Mouse (Mus musculus): ENCODE results near the gene Zfp462.
A peak's percentile ranks its signal among the peaks of the same experiment; 100 is the strongest.

Gene Zfp462

GRCm38 (mm10) chr4:55042573-55042972 is 97.7 kb downstream of the Zfp462 start:
- DNase-seq (ENCODE audit: low read depth, low spot score), result peak; percentile 43

- no peak for DNase-seq (ENCODE audit: low read depth, low spot score)
Measured at GRCm38 (mm10) chr4:55047266-55047665, 102.4 kb downstream of the Zfp462 start.

DNA sequence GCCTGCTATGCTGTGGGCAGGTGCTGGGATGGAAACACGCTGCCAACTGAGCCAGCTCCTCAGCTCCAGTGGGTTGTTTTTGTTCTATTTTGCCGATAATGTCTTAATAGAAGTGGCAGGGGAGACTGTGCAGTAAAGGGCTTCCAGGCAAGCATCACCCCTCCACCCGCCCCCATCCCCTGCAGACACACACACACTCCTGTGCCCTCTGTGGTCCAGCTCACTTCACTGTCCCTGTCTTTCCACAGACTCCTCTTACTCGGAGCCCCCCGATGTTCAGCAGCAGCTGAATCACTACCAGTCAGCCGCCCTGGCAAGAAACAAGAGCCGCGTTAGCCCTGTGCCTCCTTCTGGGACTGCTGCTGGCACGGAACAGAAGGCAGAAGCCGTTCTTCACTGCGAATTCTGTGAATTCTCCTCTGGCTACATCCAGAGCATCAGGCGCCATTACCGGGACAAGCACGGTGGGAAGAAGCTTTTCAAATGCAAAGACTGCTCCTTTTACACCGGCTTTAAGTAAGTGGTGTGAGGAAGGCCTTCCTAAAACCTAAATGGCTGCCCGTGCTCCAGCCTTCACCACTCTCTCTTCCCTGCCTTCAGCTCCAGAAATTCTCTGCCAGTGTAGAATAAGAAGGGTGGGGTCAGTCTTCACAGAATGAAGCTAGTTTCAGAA is 105.2 kb downstream of the Zfp462 start:
- DNase-seq (ENCODE audit: low read depth, low spot score), result no peak

GRCm38 (mm10) chr4:55051345-55051744 is 106.5 kb downstream of the Zfp462 start:
- DNase-seq (ENCODE audit: low read depth, low spot score), result no peak

- no peak for DNase-seq (ENCODE audit: low read depth, low spot score)
Measured at GRCm38 (mm10) chr4:55052686-55053085, 107.8 kb downstream of the Zfp462 start.

- DNase-seq (ENCODE audit: low read depth, low spot score), result no peak
Measured at GRCm38 (mm10) chr4:55057666-55058455, 113.0 kb downstream of the Zfp462 start.

GRCm38 (mm10) chr4:55058901-55059300 is 114.1 kb downstream of the Zfp462 start:
- no peak for DNase-seq (ENCODE audit: low read depth, low spot score)

DNA sequence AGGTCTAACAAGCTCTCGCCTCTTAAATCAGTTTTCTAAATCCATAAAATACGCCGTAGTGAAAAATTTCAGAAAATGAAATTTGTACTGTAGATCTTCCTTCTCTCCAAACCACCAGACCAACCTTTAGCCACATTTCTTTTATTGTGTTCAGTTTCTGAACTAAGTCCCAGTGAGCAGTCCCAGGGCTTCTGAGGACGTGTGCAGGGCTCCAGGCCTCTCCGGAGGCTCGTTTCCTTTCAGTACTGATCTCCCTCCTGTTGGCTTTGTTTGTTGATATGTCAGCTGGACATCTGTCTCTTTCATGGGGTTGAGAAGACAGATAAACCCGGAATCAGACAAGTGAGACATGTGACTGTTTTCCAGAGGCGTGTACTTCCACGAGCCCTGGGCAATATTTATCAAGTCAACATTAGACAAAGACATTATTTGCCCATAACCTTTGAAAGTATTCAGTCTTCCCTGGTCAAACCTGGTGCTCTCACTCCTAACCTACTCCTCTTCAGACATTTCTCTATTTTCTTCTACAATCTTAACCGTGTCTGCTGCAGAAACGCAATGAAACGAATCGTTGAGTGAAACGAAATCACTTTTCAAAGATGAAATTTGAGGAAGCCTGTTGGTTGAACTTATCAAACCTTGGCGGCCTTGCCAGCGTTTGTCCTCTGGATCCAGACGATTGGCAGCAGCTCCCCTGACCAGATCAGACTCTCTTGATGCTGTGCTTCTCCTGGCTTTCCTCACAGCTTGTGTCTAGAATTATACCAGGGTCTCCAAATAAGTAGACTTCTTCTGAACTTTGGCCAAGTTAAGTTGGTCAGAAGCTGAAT is 121.7 kb downstream of the Zfp462 start:
- no peak for DNase-seq (ENCODE audit: low read depth, low spot score)

DNA sequence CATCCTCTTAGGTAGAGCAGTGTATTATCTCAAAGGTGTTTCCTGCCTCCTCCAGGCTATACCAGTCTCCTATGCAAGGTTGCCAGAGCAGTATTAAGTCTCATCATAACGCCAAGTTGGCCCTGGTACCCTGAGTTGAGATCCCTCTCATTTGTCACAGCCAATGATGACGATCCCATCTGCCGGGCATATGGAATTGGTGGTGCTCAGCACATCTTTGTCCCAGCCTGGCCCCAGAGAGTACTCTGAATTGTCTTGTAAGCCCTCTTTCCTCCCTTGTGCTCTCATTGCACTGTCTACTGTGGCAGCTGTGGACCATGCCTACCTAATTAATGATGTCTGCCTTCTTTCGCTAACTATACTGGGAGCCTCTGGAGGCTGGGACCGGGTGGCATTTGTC is 126.7 kb downstream of the Zfp462 start:
- DNase-seq (ENCODE audit: low read depth, low spot score), result no peak

GRCm38 (mm10) chr4:55077133-55077889 is 132.5 kb downstream of the Zfp462 start:
- DNase-seq (ENCODE audit: low read depth, low spot score), result no peak

DNA sequence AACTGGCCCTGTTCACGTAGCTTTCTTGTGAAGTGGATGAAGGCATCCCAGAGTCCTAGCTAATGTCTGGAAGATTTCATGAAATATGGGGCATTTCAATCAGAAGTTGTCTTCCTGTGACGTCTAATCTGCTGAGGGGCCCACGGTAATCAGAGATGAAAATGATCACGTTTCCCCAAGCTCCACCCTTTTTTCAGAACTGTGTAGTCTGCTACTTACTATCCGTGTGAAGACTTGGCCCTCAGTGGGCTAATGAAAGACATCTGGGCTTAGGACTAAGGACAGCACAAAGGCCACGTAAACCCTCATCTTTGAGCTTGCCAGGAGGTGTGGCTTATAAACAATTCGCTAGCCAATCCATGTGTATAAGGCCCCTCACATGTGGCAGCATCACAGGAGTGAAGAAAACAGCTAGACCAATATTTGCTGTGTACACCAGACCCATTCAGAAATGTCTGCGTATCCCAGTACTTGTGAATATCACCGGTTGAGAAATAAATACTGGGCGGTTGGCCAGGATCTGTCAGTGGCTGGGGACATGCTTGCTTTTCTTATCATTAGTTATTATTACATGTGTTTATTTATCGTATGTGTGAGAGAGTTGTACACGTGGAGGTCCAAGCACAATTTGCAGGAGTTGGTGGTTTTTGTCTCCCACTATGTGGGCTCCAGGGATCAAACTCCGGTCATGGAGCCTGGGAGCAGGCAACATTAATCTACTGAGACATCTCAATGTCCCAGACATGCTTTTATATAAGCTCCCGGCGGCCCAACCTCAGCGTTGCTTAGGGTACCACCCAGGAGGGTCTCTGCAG is 133.3 kb downstream of the Zfp462 start:
- no peak for DNase-seq (ENCODE audit: low read depth, low spot score)

DNA sequence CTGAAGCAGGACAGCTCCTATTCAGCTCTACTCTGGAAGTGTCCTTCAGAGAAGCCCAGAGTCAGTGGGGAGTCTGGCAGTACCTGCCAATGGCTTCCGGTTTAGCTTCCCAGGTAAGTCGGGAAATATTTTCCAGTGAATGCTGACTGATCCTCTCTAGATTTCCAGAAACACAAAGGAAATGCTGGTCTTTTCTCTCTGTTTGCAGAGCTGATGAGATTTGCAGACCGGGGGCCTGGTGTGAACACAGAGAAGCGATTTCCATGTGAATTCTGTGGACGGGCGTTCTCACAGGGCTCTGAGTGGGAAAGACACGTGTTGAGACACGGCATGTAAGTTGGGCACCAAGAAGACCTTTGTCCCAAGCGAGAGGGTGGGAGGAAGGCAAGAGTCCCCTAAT is 134.2 kb downstream of the Zfp462 start:
- no peak for DNase-seq (ENCODE audit: low read depth, low spot score)

GRCm38 (mm10) chr4:55084080-55084688 is 139.3 kb downstream of the Zfp462 start:
- DNase-seq (ENCODE audit: low read depth, low spot score), result no peak

DNA sequence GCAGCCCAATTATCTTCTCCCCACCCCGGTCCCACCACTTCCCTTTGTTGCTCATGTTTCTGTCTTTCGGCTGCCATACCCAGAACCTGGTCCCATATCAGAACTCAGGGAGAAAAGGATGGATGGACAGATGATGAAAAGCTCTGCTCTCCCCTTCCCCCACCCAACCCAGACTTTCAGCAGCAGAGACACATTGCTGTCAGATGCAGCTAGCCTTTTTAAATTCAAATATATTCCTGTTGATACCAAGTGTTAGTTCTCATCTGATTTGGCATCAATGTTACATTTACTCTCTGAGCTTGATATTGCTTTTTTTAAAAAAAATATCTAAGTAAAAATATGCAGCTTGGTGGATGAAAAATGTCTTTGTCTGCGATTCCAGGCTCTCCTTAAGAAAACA is 143.3 kb downstream of the Zfp462 start:
- no peak for DNase-seq (ENCODE audit: low read depth, low spot score)

DNA sequence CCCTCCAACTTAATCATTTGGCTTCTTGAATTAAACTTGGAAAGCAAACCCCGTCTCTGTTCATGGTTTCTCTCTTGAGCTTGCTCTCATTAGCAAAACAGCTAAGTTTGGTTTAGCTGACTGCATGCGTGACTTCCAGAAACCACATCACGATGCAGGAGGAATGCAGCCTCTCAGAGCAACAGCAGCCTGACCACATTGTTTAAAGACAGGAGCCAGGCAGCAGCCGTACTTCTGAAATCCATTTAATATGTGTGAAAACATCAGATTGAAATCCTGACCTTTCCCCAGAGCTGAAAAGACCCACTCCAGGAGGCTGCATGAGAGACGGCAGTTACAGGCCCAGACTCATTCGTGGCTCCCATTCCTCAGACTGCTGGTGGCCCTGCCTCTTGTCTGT is 144.1 kb downstream of the Zfp462 start:
- DNase-seq (ENCODE audit: low read depth, low spot score), result no peak

GRCm38 (mm10) chr4:55097157-55097556 is 152.3 kb downstream of the Zfp462 start:
- DNase-seq (ENCODE audit: low read depth, low spot score), result no peak

- no peak for DNase-seq (ENCODE audit: low read depth, low spot score)
Measured at GRCm38 (mm10) chr4:55098366-55098765, 153.5 kb downstream of the Zfp462 start.

DNA sequence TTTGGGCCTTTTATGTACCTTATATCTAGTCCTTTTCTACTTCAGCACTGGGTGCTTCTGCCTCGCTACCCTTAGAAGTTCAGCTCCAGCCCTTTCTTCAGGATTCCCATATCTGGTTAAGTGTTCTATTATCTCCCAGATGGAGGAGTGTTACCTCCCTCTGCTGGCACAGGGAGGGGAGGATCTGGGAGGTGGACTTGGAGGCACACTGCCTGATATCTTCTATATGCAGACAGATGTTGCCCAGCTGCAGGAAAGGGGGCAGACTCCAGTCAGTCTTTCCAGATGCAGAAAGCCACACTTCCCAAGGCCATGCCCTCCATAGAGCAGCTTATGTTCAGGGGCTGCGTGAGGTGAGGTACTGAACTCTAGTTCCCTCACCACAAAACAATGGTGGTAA is 156.0 kb downstream of the Zfp462 start:
- no peak for DNase-seq (ENCODE audit: low read depth, low spot score)

DNA sequence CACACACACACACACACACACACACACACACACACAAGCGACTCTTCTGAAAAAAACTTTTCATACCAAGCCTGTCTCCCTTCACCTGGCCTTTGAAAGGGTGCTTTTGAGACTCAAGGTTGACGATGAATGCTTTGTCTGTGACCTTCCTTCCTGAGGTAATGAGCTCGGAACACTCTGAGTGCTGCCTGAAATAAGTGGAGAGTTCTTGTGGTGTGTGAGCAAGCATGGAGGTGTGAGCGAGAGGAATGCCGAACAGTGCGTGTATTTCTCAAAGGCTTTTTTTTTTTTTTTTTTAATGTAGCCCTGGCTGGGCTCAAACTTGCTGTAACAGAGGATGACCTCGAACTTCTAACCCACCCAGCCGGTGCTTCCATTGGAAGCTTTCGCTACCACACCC is 156.8 kb downstream of the Zfp462 start:
- DNase-seq (ENCODE audit: low read depth, low spot score), result no peak

- no peak for DNase-seq (ENCODE audit: low read depth, low spot score)
Measured at GRCm38 (mm10) chr4:55102382-55102781, 157.5 kb downstream of the Zfp462 start.
